Mouse (Mus musculus) embryonic facial prominence, embryonic 12.5 days (tissue): ENCODE results near the gene Ufm1. TPM values are rescaled to one million over a fixed set of nuclear protein-coding genes. Genes with fewer than 3 reads are reported as not detected.

Experiments
- ATAC-seq: fragments of 200-750 bp; cut with Nextera tagmentation; 2 replicates; pipeline ENCODE4 v1.8.0; 2017; ENCODE audit not compliant: insufficient number of reproducible peaks, insufficient read depth, low FRiP score, low TSS enrichment
- H3K27ac ChIP-seq: fragments of 300-500 bp; sonication (generic); 2 replicates; pipeline ENCODE4 v1.5.1; 2016; ENCODE audit warnings: mild to moderate bottlenecking
- H3K27me3 ChIP-seq: fragments of 300-500 bp; sonication (generic); 2 replicates; pipeline ENCODE4 v1.6.1; 2016; ENCODE audit warnings: mild to moderate bottlenecking, moderate library complexity
- H3K36me3 ChIP-seq: fragments of 300-500 bp; sonication (generic); 2 replicates; pipeline ENCODE4 v1.6.1; 2016; ENCODE audit warnings: mild to moderate bottlenecking
- H3K4me1 ChIP-seq: fragments of 300-500 bp; sonication (generic); 2 replicates; pipeline ENCODE4 v1.6.1; 2016
- H3K4me2 ChIP-seq: fragments of 300-500 bp; sonication (generic); replicated peaks from 2 replicates; pipeline ENCODE4 v1.6.1; 2016; ENCODE audit warnings: mild to moderate bottlenecking, moderate library complexity
- H3K4me3 ChIP-seq: fragments of 300-500 bp; sonication (generic); 2 replicates; pipeline ENCODE4 v1.5.1; 2016; ENCODE audit warnings: mild to moderate bottlenecking
- H3K9ac ChIP-seq: fragments of 300-500 bp; sonication (generic); 2 replicates; pipeline ENCODE4 v1.6.1; 2016; ENCODE audit warnings: mild to moderate bottlenecking, moderate library complexity
- H3K9me3 ChIP-seq: fragments of 300-500 bp; sonication (generic); 2 replicates; pipeline ENCODE4 v1.6.1; 2016; ENCODE audit warnings: mild to moderate bottlenecking, moderate library complexity
- WGBS: fragments of 180-500 bp; shearing (Covaris S2); methylation state at CpG from one replicate; pipeline ENCODE4 v1.1.7; 2016; 5-methylcytosine and 5-hydroxymethylcytosine counted together
- polyA plus RNA-seq: library from polyadenylated mRNA; unstranded; fragments of >200 nt; fragmentation: Nextera tagmentation; extraction: Ambion mirVana; gene quantifications from 2 replicates; pipeline ENCODE4 v1.2.1, GENCODE M21; 2016

Ufm1 gene
- polyA plus RNA-seq, 1 experiment from 2014 or later: 101 TPM

DNA sequence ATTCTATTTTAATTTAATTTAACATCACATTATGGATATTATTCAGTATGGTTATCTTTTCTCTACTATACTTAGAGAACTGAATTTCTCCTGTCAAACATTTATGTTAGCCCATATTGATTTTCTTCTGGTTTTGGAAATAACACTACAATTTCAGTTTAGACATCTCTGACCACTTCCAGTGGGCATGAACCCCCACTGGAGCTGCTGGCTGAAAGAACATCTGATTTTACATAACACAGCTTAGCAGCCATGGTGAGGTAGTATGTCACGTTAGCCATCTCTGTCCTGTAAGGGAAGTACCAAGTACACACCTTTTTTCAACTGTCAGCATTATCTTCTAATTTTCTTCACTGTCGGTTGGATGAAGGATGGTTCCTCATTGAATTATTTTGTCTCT, 18.8 kb downstream of the Ufm1 start, which contains the start of gene Gm10985:
Gm10985 (plus strand) TSS at position 301 of the 400 bp plus-strand sequence.
- H3K9me3 ChIP-seq: no peaks in the 10 kb centered on the region
- no peak within 1 kb of the TSS for H3K27ac ChIP-seq
- H3K27me3 ChIP-seq: no peaks in the 10 kb centered on the region
- no peaks in the 10 kb centered on the region for H3K4me1 ChIP-seq
- no peaks in the 10 kb centered on the region for H3K36me3 ChIP-seq
- H3K4me2 ChIP-seq: no peak within 1 kb of the TSS
- H3K9ac ChIP-seq: no peak within 1 kb of the TSS
- WGBS: 79% methylated on average over 2 of the region's 2 CpGs
- no peak for ATAC-seq
- no peak within 1 kb of the TSS for H3K4me3 ChIP-seq

DNA sequence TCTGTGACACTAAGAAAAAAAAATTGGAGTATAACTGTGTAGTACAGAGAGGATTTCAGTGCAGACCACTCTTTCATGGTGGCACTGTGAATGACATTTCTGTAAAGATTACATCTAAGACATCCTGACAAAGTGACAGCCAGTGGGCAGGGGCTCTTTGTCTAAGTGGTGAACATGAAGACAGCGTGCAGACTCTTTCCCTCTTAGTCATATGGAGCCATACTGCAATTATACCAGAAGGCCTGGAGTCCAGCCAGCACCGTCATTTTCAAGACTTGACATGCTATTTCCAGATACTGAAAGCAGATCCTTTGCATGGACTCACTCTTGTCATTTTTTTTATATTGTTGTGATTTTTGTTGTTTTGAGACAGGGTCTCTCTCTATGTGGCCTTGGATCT, 29.4 kb downstream of the Ufm1 start:
- no peak overlapping the region for H3K9ac ChIP-seq
- no peak overlapping the region for H3K4me3 ChIP-seq
- ATAC-seq: no peak
- H3K27ac ChIP-seq: no peak overlapping the region
- H3K9me3 ChIP-seq: no peaks in the 10 kb centered on the region
- H3K4me2 ChIP-seq: no peak overlapping the region
- WGBS: 77% methylated on average over 2 of the region's 2 CpGs
- H3K4me1 ChIP-seq: no peaks in the 10 kb centered on the region
- H3K36me3 ChIP-seq: no peaks in the 10 kb centered on the region
- no peaks in the 10 kb centered on the region for H3K27me3 ChIP-seq

DNA sequence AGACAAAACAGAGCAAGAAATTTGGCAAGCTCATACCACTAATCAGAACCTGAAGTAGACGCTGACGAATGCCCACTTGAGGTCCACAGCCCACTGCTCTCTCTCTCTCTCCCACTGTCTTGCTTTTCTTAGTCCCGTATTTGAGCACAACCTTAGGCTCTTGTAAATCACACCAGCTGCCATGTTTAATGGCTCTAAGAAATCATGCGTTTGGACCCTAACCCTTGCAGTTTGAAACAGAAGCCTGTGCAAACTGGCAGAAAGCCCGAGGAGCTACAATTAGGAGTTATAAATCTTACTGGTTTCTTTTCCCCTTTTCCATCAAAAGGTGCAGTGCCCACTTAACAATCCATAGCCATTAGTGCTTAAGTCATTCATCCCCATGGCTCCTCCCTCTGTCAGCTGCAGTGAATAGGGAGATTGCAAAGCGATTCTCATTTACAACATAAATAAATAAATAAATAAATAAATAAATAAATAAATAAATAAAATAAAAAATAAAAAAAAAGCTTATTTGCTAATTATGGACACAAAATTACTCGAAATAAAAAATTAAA, 50.1 kb downstream of the Ufm1 start:
- no peak overlapping the region for H3K4me3 ChIP-seq
- H3K36me3 ChIP-seq: no peaks in the 10 kb centered on the region
- H3K27me3 ChIP-seq: no peaks in the 10 kb centered on the region
- H3K9me3 ChIP-seq: no peaks in the 10 kb centered on the region
- 82% methylated on average over 7 of the region's 7 CpGs for WGBS
- no peak overlapping the region for H3K4me2 ChIP-seq
- H3K9ac ChIP-seq: no peak overlapping the region
- H3K4me1 ChIP-seq: no peaks in the 10 kb centered on the region
- no peak for ATAC-seq
- no peak overlapping the region for H3K27ac ChIP-seq

Other genes starting within 250 kb of the Ufm1 start
- gene Frem2, start 206.5 kb downstream of the Ufm1 start, polyA plus RNA-seq: 6.4 and 6.7 TPM in 2 replicates
- gene Gm10985, start 18.7 kb downstream of the Ufm1 start, polyA plus RNA-seq: not detected in 2 replicates